Mouse (Mus musculus) neural tube, embryonic 13.5 days (tissue): ENCODE results near the gene Frem1. TPM values are rescaled to one million over a fixed set of nuclear protein-coding genes. Genes with fewer than 3 reads are reported as not detected.

Source experiments
- ATAC-seq: fragments of 200-750 bp; cut with Nextera tagmentation; 2 replicates; pipeline ENCODE4 v1.8.0; 2017; ENCODE audit warnings: low read depth, mild to moderate bottlenecking, moderate TSS enrichment, moderate library complexity
- H3K27ac ChIP-seq: fragments of 300-500 bp; sonication (generic); replicated peaks from 2 replicates; pipeline ENCODE4 v1.5.1; 2015; ENCODE audit warnings: moderate library complexity, mild to moderate bottlenecking, inconsistent platforms
- H3K27me3 ChIP-seq: fragments of 300-500 bp; sonication (generic); 2 replicates; pipeline ENCODE4 v1.6.1; 2015; ENCODE audit warnings: mild to moderate bottlenecking, inconsistent platforms
- H3K36me3 ChIP-seq: fragments of 300-500 bp; sonication (generic); 2 replicates; pipeline ENCODE4 v1.6.1; 2015; ENCODE audit warnings: mild to moderate bottlenecking, inconsistent platforms
- H3K4me1 ChIP-seq: fragments of 300-500 bp; sonication (generic); replicated peaks from 2 replicates; pipeline ENCODE4 v1.6.1; 2015; ENCODE audit warnings: inconsistent platforms
- H3K4me2 ChIP-seq: fragments of 300-500 bp; sonication (generic); 2 replicates; pipeline ENCODE4 v1.6.1; 2015; ENCODE audit warnings: inconsistent platforms, mild to moderate bottlenecking, moderate library complexity
- H3K4me3 ChIP-seq: fragments of 300-500 bp; sonication (generic); 2 replicates; pipeline ENCODE4 v1.5.1; 2015; ENCODE audit warnings: mild to moderate bottlenecking, inconsistent platforms
- H3K9ac ChIP-seq: fragments of 300-500 bp; sonication (generic); 2 replicates; pipeline ENCODE4 v1.6.1; 2015; ENCODE audit warnings: moderate library complexity, mild to moderate bottlenecking, inconsistent platforms
- H3K9me3 ChIP-seq: fragments of 300-500 bp; sonication (generic); 2 replicates; pipeline ENCODE4 v1.6.1; 2016; ENCODE audit warnings: inconsistent platforms
- WGBS: fragments of 180-500 bp; shearing (Covaris S2); methylation state at CpG from one replicate; pipeline ENCODE4 v1.1.7; 2015; 5-methylcytosine and 5-hydroxymethylcytosine counted together
- polyA plus RNA-seq: library from polyadenylated mRNA; unstranded; fragments of >200 nt; fragmentation: Nextera tagmentation; extraction: Ambion mirVana; gene quantifications from 2 replicates; pipeline ENCODE4 v1.2.1, GENCODE M21; 2015

Frem1 gene
- polyA plus RNA-seq, 1 experiment from 2014 or later: 1.8 TPM

- Histone ChIP-seq H3K4me3 (no peak overlapping the region), H3K27ac (no peak overlapping the region), H3K27me3 (no peaks in the 10 kb centered on the region), H3K9ac (no peak overlapping the region), H3K9me3 (no peaks in the 10 kb centered on the region), H3K4me1 (peaks cover 5% of the 10 kb centered on the region; the same call in 1 of the 2 replicates), H3K36me3 (no peaks in the 10 kb centered on the region), H3K4me2 (no peak overlapping the region)
- 80% methylated on average over 9 of the region's 9 CpGs for WGBS
- no peak for ATAC-seq
These were observed 169.6 kb downstream of the Frem1 start for GRCm38 (mm10) chr4:82882500-82882899.

- no peaks in the 10 kb centered on the region for H3K36me3 ChIP-seq
- WGBS: 76% methylated on average over 3 of the region's 3 CpGs
- no peak overlapping the region for H3K4me3 ChIP-seq
- H3K9ac ChIP-seq: no peak overlapping the region
- H3K9me3 ChIP-seq: no peaks in the 10 kb centered on the region
- peaks cover 5% of the 10 kb centered on the region; the same call in 1 of the 2 replicates for H3K4me1 ChIP-seq
- no peak overlapping the region for H3K4me2 ChIP-seq
- H3K27ac ChIP-seq: no peak overlapping the region
- no peak for ATAC-seq
- H3K27me3 ChIP-seq: no peaks in the 10 kb centered on the region
These were observed 170.8 kb downstream of the Frem1 start for GRCm38 (mm10) chr4:82881366-82881765.

GRCm38 (mm10) chr4:82880243-82880642, 171.9 kb downstream of the Frem1 start:
- Histone ChIP-seq H3K4me2 (no peak overlapping the region), H3K27ac (no peak overlapping the region), H3K4me3 (no peak overlapping the region), H3K4me1 (peaks cover 5% of the 10 kb centered on the region; the same call in 1 of the 2 replicates), H3K9me3 (no peaks in the 10 kb centered on the region), H3K9ac (no peak overlapping the region), H3K27me3 (no peaks in the 10 kb centered on the region), H3K36me3 (no peaks in the 10 kb centered on the region)
- ATAC-seq: no peak
- WGBS: 84% methylated on average over 2 of the region's 2 CpGs

DNA sequence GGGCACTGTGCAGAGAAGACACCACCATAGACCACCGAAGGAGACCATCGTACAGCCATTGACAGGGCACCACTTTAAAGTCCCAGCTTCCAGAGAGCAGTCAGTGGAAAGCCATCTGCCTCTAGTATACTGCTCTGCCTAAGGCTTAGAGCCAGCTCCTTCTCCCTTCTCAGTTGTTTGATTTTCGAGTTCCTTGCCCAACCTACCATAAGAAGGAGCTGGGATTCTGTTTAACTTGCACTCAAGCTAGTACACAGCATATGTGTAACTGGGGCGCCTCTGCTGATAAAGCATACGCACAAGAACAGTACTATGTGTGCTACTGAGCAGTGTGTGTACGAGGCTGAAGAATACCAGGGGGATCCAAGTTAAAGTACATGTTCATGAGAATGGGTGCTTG, 173.0 kb downstream of the Frem1 start:
- WGBS: 82% methylated on average over 6 of the region's 6 CpGs
- H3K4me1 ChIP-seq: no peaks in the 10 kb centered on the region
- H3K27me3 ChIP-seq: no peaks in the 10 kb centered on the region
- ATAC-seq: no peak
- no peak overlapping the region for H3K4me3 ChIP-seq
- no peak overlapping the region for H3K27ac ChIP-seq
- no peak overlapping the region for H3K4me2 ChIP-seq
- H3K9ac ChIP-seq: no peak overlapping the region
- H3K9me3 ChIP-seq: no peaks in the 10 kb centered on the region
- no peaks in the 10 kb centered on the region for H3K36me3 ChIP-seq

GRCm38 (mm10) chr4:82876656-82877055, 175.5 kb downstream of the Frem1 start:
- Histone ChIP-seq H3K27ac (no peak overlapping the region), H3K9ac (no peak overlapping the region), H3K4me2 (no peak overlapping the region), H3K4me1 (peaks cover 4% of the 10 kb centered on the region; the same call in 1 of the 2 replicates), H3K36me3 (no peaks in the 10 kb centered on the region), H3K4me3 (no peak overlapping the region), H3K27me3 (no peaks in the 10 kb centered on the region), H3K9me3 (no peaks in the 10 kb centered on the region)
- no peak for ATAC-seq
- WGBS: 78% methylated on average over 2 of the region's 2 CpGs

DNA sequence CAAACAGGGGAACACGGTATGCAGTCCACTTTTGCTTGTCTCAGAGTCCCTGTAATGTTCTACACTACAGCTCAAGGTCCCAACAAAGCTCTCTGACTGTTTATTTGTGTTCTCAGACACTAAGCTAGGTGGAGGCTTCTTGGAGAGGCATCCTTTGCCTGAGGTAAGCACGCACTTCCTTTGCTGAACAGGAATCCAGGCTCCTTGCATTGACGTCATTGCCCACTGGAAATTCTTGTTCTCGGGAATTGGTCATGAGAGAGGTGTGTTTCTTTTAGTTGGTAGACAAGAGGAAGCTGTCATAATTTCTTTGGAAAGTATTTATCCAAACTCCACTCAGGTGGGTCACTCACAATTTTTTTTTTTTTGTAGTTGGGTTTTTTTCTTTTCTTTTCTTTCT, 176.6 kb downstream of the Frem1 start:
- peaks cover 4% of the 10 kb centered on the region; the same call in 1 of the 2 replicates for H3K4me1 ChIP-seq
- H3K4me2 ChIP-seq: no peak overlapping the region
- H3K4me3 ChIP-seq: no peak overlapping the region
- no peaks in the 10 kb centered on the region for H3K36me3 ChIP-seq
- ATAC-seq: no peak
- 72% methylated on average over 4 of the region's 4 CpGs for WGBS
- H3K27me3 ChIP-seq: no peaks in the 10 kb centered on the region
- H3K9ac ChIP-seq: no peak overlapping the region
- H3K9me3 ChIP-seq: no peaks in the 10 kb centered on the region
- no peak overlapping the region for H3K27ac ChIP-seq

GRCm38 (mm10) chr4:82874791-82875190, 177.3 kb downstream of the Frem1 start:
- Histone ChIP-seq H3K4me3 (no peak overlapping the region), H3K9ac (no peak overlapping the region), H3K4me2 (no peak overlapping the region), H3K27me3 (no peaks in the 10 kb centered on the region), H3K9me3 (no peaks in the 10 kb centered on the region), H3K4me1 (peaks cover 4% of the 10 kb centered on the region; the same call in 1 of the 2 replicates), H3K36me3 (no peaks in the 10 kb centered on the region), H3K27ac (no peak overlapping the region)
- WGBS: 71% methylated on average over 4 of the region's 4 CpGs
- ATAC-seq: no peak

DNA sequence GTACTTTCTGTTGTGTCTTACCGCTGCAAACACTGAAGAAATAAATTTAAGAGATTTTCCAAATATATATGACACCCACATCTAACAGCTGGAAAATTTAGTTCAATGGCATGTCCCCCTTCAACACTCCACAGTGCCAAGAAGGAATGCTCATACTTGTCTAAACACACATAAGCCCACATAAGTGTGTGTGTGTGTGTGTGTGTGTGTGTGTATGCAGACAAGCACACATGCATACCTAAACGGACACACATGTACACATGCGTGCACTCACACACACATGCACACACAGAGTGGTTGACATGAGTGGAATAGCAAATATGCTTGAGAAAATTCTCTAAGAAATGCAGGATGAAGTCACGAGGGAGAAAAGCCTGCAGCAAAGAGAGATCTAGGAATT, 179.6 kb downstream of the Frem1 start:
- no peaks in the 10 kb centered on the region for H3K36me3 ChIP-seq
- no peak overlapping the region for H3K27ac ChIP-seq
- no peak overlapping the region for H3K9ac ChIP-seq
- H3K4me1 ChIP-seq: peaks cover 4% of the 10 kb centered on the region; the same call in 1 of the 2 replicates
- H3K4me2 ChIP-seq: no peak overlapping the region
- H3K9me3 ChIP-seq: no peaks in the 10 kb centered on the region
- H3K27me3 ChIP-seq: no peaks in the 10 kb centered on the region
- ATAC-seq: no peak
- H3K4me3 ChIP-seq: no peak overlapping the region
- WGBS: 81% methylated on average over 4 of the region's 4 CpGs

DNA sequence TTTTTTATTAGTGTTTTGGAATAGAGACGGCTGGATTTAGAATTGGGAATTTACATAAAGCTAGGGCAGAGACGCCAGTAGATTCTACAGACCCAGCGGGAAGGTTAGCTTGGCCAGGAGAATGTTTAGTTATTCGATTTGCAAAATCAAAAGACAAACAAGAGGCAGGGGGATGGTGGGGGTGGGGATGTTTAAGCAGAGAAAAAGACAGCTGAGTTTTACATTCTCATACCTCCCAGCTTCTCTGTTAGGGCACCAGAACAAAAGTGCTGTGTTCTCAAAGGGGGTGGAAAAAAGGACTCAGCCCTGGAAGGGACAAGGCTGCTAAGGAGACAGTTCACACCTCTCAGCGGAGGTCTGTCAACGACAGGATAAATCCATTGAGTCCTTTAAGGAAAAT, 180.0 kb downstream of the Frem1 start:
- H3K9ac ChIP-seq: no peak overlapping the region
- H3K4me3 ChIP-seq: no peak overlapping the region
- no peaks in the 10 kb centered on the region for H3K27me3 ChIP-seq
- peaks cover 4% of the 10 kb centered on the region; the same call in 1 of the 2 replicates for H3K4me1 ChIP-seq
- H3K9me3 ChIP-seq: no peaks in the 10 kb centered on the region
- no peak for ATAC-seq
- no peak overlapping the region for H3K27ac ChIP-seq
- H3K4me2 ChIP-seq: no peak overlapping the region
- no peaks in the 10 kb centered on the region for H3K36me3 ChIP-seq
- 45% methylated on average over 6 of the region's 6 CpGs for WGBS

GRCm38 (mm10) chr4:82870931-82871330, 181.2 kb downstream of the Frem1 start:
- Histone ChIP-seq H3K27me3 (no peaks in the 10 kb centered on the region), H3K4me1 (peaks cover 4% of the 10 kb centered on the region; the same call in 1 of the 2 replicates), H3K4me2 (no peak overlapping the region), H3K36me3 (no peaks in the 10 kb centered on the region), H3K9ac (no peak overlapping the region), H3K27ac (no peak overlapping the region), H3K4me3 (no peak overlapping the region), H3K9me3 (no peaks in the 10 kb centered on the region)
- no peak for ATAC-seq
- WGBS: 84% methylated on average over 6 of the region's 6 CpGs

DNA sequence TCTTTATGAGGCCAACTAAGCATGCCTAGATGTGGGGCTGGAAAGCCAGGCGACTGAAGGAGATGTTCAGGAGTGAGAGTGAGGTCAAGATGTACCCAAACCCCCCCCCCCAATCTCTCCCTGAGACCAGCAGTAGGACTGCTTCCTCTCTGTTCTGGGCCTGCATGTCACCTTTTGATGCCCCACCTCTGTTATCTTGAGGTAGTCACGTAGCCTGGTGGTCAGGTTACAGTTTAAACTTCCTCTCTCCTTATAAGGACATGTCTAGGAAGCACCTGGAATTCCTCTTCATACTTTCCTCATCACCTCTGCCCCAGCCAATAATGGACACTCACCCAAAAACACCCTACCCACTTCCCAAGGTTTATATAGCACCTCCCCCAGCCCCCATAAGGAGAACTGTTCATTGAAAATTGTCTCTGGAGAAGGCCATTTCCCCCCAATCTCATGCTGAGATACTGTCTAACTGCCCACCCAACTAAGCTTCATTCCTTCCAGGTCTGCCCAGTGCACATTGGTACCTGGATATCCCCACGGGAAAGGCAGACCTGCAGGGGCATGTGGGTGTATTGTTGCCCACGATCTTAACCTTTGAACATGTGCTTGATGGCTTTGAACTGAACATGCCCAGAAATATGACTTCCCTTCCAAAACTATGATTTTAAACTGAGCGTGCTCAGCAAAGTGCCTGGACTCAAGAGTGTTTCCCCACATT, 184.3 kb downstream of the Frem1 start:
- Histone ChIP-seq H3K27ac (no peak overlapping the region), H3K9me3 (no peaks in the 10 kb centered on the region), H3K4me3 (no peak overlapping the region), H3K4me2 (no peak overlapping the region), H3K9ac (no peak overlapping the region), H3K4me1 (peaks cover 7% of the 10 kb centered on the region; the same call in 1 of the 2 replicates), H3K27me3 (no peaks in the 10 kb centered on the region), H3K36me3 (no peaks in the 10 kb centered on the region)
- ATAC-seq: no peak
- WGBS: 92% methylated on average over 5 of the region's 5 CpGs

DNA sequence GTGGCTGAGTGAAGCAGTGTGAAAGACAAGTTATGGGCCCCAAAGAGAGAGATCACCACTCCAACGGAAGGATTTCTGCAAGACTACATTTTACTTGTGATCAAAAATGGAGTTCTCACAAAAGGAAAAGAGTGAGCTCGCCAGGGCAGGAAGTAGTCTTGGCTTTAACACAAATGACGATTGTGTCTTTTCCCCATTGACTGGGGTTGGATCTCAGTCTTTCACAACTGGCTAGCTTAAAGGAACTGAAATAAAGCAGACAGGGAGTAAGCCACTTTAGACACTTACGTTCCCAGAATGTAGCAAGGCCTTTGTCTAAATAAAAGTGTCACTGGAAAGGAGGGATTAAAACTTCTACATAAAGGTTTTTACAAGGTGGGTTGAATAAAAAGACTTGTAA, 185.0 kb downstream of the Frem1 start:
- Histone ChIP-seq H3K27ac (no peak overlapping the region), H3K4me3 (no peak overlapping the region), H3K9me3 (no peaks in the 10 kb centered on the region), H3K9ac (no peak overlapping the region), H3K36me3 (no peaks in the 10 kb centered on the region), H3K4me2 (no peak overlapping the region), H3K4me1 (peaks cover 5% of the 10 kb centered on the region; the same call in 1 of the 2 replicates), H3K27me3 (no peaks in the 10 kb centered on the region)
- no peak for ATAC-seq
- 64% methylated on average over 4 of the region's 4 CpGs for WGBS
